Mouse (Mus musculus): ENCODE results near the gene Kiss1.
A peak's percentile ranks its signal among the peaks of the same experiment; 100 is the strongest.

Gene Kiss1

DNA sequence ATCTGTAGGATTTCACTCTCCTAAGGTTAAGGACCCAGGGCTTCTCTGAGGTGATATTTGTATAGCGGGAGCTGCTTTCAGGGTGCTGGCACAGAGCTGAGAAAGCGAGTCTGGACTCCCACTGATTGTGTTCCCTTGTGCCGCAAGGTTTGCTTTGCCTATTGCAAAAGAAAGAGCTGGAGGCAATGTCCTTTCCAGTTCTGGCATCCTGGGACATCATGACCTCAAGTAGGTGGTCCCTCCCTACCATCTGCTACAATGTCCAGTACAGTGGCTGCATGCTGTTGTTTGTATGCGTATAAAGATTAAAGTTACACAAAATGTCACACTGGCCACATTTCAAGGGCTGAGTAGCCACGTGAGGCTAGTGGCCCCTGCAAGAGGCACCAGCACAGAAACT is 40.4 kb downstream of the Kiss1 start:
- DNase-seq (ENCODE audit: low spot score), result no peak

DNA sequence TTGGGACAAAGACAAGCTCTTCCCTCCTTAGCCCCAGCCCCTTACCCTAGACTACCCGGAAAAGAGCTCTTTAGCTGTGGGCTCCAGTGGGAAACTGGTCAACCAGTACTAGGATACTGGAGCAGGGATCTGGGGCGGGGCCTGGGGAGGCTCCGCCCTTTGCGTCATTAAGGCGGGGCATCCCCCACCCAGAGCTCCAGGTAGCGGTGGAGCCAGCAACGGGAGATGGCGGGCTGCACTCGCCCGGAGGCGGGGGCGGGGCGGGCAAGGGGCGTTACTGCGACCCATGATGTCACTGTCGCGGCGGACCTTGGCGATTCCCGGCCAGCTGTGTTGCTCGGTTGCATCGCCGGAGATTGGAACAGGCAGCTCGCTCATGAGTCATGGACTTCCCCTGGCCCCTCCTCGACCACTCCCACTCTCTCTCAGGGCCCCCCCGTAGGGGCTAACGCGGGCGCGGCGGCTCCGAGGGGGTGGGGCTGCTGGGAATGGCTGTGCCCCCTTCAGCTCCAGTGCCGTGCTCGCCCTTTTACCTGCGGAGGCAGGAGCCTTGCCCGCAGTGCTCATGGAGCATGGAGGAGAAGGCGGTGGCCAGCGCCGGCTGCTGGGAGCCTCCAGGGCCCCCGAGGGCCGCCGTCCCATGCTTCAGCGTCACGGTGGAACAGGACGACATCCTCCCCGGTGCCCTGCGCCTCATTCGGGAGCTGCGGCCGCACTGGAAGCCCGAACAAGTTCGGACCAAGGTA is 41.8 kb downstream of the Kiss1 start, which contains the start of gene Etnk2:
Gene Etnk2 (plus strand): TSS at position 297 of the 746 bp plus-strand sequence.
- peak; percentile 90 for DNase-seq (ENCODE audit: low spot score)

DNA sequence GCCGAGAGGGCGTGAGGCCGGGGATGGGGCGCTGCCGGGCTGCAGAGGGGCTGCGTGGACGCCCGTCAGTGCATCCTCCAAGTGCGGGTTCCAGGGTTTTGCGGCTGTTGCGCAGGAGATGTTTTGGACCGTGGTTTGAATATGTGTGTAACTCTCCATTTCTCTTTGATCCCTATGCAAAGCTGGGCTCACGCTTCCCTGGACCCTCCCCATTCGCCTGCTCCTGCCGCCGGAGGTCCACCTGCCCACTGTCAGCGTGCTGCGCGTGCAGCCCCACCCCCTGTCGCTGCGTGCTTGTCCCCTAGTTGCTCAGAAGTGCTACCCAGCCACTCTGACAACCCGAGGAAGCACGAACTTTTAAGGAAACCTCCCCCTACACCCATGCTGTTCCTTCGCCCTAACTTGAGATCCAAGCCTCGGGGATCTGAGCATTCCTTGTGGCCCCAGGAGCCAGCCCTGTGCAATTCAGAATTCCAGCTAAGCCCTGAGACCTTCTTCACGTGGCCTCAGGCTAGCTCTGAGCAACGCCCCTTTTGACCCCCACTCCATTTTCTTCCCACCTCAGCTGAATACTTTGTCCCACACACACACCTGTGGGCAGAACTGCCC is 42.5 kb downstream of the Kiss1 start:
- no peak for DNase-seq (ENCODE audit: low spot score)

DNA sequence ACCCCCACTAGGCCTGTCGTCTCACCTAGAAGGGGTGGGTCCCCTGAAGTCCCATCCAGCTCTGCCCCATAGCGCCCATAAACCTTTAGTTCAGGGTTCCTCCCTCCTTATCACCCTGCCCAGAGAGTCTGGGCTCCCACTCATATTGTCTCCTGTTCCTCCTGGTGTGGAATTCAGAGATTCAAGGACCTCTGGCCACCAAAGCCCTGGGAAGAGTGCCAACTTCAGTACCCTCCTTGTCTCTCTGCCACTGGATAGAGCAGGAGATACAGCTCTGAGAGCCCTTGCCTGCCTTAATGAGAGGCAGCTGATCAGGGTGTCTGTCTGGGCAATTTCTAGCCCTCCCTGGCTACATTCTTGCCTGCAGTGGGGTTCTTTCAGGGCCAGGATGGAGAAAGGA is 43.2 kb downstream of the Kiss1 start:
- DNase-seq (ENCODE audit: low spot score), result no peak

DNA sequence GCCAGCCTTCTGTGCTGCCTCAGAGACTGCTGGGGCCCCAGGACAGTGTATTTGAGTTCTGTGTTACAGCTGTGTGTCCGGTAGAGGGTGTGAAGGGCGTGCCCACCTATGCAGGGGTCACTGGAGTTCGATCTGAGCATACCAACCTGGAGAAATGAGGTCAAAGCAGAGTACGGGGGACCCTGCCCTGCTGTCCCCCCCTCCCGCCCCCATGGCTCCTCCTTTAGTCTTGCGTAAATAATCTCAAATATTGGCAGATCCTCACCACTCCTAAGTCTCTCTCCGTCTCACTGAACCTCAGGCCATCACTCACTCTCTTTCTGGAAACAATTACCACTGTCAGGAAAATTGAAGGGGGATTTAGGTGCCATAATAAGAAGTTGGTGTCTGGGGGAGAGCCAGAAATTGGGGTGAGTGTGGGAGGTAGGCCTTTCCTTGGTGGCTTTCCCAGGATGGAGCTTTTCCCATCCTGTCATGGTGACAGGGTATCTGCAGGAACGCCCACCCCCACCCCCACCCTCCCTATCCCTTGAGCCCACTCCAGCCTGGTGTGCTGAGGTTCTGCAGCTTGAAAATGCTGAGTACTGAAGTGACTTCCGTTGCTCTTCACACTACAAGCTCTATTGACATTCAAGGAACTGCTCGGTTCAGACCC is 45.4 kb downstream of the Kiss1 start:
- no peak for DNase-seq (ENCODE audit: low spot score)

DNA sequence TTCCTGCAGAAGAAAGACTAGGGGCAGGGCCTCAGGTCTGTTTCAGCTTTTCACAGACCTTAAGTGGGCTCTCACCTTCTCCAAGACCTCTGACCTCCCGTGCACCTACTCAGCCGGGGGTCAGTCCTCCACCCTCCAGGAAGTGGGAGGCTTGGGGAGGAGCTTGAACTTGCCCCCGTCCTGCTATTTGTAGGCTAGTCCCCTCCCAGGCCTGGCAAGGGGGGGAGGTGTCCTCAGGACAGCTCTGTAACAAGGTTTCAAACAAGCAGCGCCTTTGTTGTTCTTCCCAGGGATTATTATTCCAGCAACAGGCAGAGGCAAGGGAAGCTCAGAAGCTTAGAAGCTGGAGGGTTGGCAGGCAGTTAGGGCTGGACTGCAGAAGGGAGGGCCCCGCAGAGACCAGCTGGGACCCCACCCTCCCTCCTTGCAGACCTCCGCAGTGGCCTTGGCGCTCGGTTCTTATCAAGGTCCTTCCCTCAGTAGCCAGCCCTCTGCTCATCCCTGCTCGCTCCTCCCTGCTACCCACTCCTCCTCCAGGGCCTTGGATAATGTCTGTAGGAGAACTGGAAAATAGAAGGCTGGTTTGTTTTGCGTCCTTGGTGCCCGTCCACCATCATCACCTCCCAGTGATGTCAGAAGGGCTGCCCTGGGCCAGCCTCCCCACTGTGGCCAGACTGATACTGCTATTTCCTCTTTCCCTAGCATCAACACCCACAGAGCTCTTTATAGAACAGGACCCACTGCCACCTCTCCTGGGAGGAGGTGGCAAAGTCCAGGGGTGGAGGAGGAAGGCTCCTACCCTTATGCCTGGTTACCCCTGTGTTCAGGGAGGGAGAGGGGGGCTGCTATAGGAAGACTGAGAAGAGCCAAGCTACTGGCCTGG is 46.2 kb downstream of the Kiss1 start:
- peak; percentile 72 for DNase-seq (ENCODE audit: low spot score)

DNA sequence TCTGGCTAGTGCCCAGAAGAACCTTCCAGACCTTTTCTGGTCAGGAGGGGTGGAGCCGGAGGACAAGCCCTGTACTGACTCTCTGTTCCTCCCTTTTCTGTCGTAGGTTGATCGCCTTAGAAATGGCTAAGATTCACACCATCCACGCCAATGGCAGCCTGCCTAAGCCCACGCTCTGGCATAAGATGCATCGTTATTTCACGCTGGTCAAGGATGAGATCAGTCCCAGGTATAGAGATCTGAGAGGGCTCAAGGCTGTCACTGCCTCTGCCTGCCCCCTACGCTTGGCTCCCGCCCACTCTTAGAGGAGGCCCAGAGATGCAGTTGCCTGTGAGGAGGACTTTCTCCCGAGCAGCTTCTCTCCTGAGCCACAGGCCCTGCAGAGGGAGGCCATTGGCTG is 47.0 kb downstream of the Kiss1 start:
- DNase-seq (ENCODE audit: low spot score), result no peak

DNA sequence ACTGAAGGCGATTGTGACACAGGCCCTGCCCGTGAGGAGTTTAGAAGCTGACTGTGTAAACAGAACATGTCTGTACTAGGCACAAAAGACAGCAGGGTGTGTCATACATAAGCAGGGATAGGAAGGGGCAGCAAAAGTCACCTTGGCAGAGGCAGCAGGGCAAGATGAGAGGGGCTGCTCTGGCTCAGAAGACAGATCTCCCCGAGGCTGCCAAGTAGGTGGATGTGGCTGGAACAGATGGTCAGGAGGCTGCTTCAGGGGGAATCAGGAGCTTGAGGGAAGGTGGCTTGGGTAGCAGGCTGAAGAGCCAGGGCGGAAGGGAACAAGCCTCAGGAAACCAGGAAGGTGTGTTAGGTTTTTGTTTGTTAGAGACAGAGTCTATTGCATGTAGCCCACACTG is 48.7 kb downstream of the Kiss1 start:
- DNase-seq (ENCODE audit: low spot score), result no peak

DNA sequence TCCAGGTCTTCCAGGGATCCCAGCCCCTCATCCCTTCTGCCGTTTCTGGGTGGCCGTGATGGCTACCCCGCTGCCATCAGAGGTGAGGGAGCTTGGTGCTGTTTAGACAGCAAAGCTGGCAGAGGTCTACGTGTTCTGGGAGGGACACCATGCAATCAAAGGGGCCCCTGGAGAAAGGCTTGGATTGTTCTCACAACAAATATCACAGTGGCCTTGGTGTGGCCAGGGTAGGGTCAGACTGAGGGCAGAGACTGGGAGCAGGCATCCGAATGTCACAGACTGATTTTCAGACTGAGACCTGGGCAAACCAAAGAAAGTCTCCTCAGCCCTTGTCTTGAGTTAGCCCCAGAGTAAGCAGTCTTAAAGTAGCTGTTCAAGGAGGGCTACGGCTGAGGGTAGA is 49.8 kb downstream of the Kiss1 start:
- DNase-seq (ENCODE audit: low spot score), result no peak

DNA sequence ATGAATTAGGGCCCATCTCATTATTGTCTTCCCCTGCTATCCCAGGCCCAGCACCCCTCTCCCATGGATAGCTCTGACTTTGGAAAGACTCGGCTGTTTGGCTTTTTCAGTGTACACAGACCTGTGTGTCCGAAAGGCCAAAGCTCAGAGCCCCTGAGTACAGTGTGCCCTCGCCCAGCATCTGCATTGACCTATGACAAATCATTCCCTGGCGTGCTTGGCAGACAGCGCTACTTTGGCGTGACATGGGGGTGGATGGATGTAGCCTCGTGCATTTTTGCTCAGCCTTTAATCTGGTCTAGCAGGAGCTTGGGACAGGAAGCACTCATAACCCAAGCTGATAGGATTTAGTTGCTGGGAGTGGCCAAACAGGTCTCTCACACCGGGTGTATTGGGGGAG is 50.4 kb downstream of the Kiss1 start:
- no peak for DNase-seq (ENCODE audit: low spot score)

DNA sequence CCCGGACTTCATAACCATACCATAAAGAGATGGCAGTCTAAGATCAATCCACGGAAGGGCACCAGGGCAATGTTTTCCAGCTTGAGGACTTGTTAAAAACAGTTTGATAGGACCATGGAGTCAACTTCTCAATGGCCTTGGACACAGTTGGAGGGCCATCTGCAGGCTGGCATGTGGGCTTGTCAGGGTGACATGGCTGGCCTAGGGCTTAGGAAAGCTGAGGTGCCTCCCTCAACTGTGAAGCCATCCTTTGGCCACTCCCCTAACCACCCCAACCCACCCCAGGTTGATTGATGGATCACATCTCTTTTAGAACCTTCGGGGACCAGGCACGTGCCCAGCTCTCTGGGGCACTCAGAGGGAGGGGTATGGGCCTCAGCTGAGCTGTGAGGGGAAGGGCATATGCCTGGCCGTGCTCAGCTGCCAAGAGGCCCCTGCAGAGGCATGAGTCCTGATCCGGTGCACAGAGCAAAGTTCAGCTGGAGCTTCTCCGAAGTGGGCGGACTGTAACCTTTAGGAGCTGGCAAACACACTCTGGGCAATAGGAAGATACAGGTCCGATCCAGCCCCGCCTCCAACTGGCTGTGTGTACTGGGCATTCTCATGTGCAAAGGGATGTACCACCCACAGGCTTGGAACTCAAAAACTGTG is 54.1 kb downstream of the Kiss1 start:
- DNase-seq (ENCODE audit: low spot score), result peak; percentile 28

DNA sequence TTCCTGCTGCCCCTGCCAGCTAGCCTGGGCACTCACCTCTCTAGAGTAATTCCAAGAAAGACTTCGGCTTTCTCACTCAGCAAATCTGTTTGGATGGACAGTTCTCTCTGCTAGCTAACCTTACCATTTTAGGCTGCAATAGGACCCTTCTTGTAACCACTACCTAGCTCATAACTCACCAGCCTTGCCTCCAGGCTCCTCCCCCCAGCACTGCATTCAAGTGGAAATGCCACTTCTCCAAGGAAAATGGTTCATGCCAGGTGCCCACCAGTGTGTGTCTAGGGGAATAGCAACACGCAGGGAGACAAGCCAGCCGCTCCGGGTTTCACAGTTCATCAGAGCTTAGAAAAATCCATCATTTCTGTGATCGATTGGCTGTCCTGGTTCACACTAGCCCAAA is 55.9 kb downstream of the Kiss1 start:
- DNase-seq (ENCODE audit: low spot score), result no peak
